Mouse (Mus musculus): ENCODE results near the gene Rab31. TPM values are rescaled to one million over a fixed set of nuclear protein-coding genes. Genes with fewer than 3 reads are reported as not detected.

Rab31 gene
- total RNA-seq, 1 experiment: 22.8 TPM

DNA sequence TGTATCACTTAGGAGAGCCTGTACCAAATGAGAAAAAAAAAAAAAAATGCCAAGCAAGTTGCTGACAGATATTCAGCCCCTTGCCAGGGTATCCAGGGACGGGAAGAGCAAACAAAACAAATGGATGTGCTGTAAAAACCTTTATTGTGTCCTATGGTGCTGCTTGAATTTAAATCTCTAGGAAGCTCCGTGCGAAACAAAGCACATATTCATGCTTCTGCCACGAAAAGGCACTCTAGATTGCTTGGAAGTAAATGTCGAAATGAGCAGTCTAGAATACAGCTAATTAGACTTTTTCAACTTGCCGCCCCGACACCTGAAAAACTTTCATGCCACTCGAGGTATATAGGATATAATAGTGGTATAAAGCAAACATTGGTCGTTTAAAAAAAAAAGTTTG lies 158.1 kb downstream of the Rab31 start:
- DNase-seq (ENCODE audit: low read depth, low spot score): no peak
- Histone ChIP-seq H3K4me3 (ENCODE audit: insufficient read depth in 1 of 2, low read depth in 1 of 2, low read length in 2 of 2, poor library complexity in 1 of 2, severe bottlenecking in 1 of 2) (peak overlapping the region; percentile 90 to 97), H3K36me3 (ENCODE audit: control insufficient read depth, insufficient read depth, low read length, poor library complexity, severe bottlenecking) (peaks cover 2% of the 10 kb centered on the region; the same call in 1 of the 2 replicates), H3K9ac (ENCODE audit: insufficient read depth, low read depth, low read length, poor library complexity, severe bottlenecking) (peak overlapping the region; percentile 92; the same call in 1 of the 2 replicates), H3K27ac (ENCODE audit: insufficient read depth, low read depth, low read length, poor library complexity, severe bottlenecking) (peak overlapping the region; percentile 93; the same call in 1 of the 2 replicates), H3K4me1 (ENCODE audit: control insufficient read depth in 2 of 2, insufficient read depth in 2 of 2, low read length in 2 of 2, poor library complexity in 1 of 2) (peaks cover 6 to 7% of the 10 kb centered on the region in 2 experiments; a peak in 2 of 4 replicates), H3K9me3 (ENCODE audit: control insufficient read depth, insufficient read depth, low read depth, low read length) (no peaks in the 10 kb centered on the region)
- TF ChIP-seq ZNF384 (IDR thresholded peaks at IDR 0.05; ENCODE audit: low read depth, low read length): 0 out of 2 replicates have a peak, but pooled peaks have one; percentile 23
- TF ChIP-seq CHD2 (IDR thresholded peaks at IDR 0.05; ENCODE audit: low read depth, low read length): no peak
- in situ Hi-C loops (cut with MboI; ENCODE audit: low sequenced_read_pairs in 2 of 2, unreplicated experiment in 2 of 2): no loop called here

DNA sequence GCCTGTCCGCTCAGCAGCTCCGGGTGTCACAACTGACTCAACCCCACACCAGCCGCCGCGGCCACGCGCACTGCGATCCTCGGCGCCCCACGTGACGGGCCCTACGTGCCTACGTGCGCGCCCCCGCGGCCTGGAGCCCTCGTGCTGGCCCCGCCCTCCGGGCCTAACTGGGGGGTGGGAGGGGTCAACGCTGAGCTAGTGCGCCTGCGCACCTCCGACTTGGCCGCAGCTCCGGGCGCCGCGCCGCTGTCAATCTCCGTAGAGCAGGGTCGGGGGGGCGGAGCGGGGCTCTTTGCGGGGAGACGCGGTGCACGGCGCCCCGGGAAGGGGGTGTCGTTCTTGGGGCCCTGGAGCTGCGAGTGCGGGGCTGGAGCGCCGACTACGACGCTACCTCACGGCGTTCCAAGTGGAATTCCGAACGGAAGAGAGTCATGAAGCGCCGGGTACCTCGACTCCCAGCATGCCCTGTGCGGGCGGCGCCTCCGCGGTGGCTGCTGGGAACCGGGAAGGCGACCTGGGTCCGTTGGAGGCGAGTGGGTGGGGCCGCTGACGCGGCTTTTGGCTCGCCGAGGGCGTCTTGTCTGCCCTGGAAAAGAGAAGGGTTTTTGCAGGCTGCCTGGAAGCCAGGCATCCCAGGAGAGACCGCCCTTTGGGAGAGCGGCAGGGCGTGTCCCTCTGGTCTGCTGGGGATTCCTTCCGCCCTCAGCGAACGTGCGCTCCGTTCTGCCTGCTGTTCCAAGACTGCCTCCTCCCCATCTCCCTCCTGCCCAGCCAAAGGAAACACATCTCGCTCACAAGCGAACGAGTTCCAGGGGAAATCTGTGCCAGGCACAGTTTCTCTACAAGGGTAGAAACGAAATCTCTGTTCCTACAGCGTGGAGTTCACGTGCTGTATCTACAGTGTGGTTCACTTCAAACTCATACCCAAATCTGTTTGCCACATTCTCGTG lies 158.8 kb downstream of the Rab31 start, which contains the start of gene Vapa:
Vapa (minus strand) TSS at position 93 of the 950 bp plus-strand sequence.
- TF ChIP-seq ZNF384 (IDR thresholded peaks at IDR 0.05; ENCODE audit: low read depth, low read length): no peak
- peak; percentile 63; the same call in 1 of the 2 replicates for TF ChIP-seq HCFC1 (IDR thresholded peaks at IDR 0.05; ENCODE audit: borderline replicate concordance, insufficient read depth, low read length)
- TF ChIP-seq CHD2 (IDR thresholded peaks at IDR 0.05; ENCODE audit: low read depth, low read length): no peak
- no peak for TF ChIP-seq ZC3H11A (IDR thresholded peaks at IDR 0.05; ENCODE audit: borderline replicate concordance, low read depth, low read length)
- TF ChIP-seq MAFK (IDR thresholded peaks at IDR 0.05; ENCODE audit: insufficient read depth, low read depth, low read length): 0 out of 2 replicates have a peak, but pooled peaks have one; percentile 10
- peak within 1 kb of the TSS; percentile 98 for H3K27ac ChIP-seq (ENCODE audit: insufficient read depth, low read depth, low read length, poor library complexity, severe bottlenecking)
- H3K36me3 ChIP-seq (ENCODE audit: control insufficient read depth, insufficient read depth, low read length, poor library complexity, severe bottlenecking): peaks cover 4% of the 10 kb centered on the region
- H3K9ac ChIP-seq (ENCODE audit: insufficient read depth, low read depth, low read length, poor library complexity, severe bottlenecking): peak within 1 kb of the TSS; percentile 98
- peak; percentile 93 for DNase-seq (ENCODE audit: low read depth, low spot score)
- peaks cover 7 to 8% of the 10 kb centered on the region in 2 experiments; a peak in 3 of 4 replicates for H3K4me1 ChIP-seq (ENCODE audit: control insufficient read depth in 2 of 2, insufficient read depth in 2 of 2, low read length in 2 of 2, poor library complexity in 1 of 2)
- in situ Hi-C loops (cut with MboI; ENCODE audit: low sequenced_read_pairs in 2 of 2, unreplicated experiment in 2 of 2): no loop called here
- H3K4me3 ChIP-seq (ENCODE audit: insufficient read depth in 1 of 2, low read depth in 1 of 2, low read length in 2 of 2, poor library complexity in 1 of 2, severe bottlenecking in 1 of 2): peak within 1 kb of the TSS; percentile 97
- H3K9me3 ChIP-seq (ENCODE audit: control insufficient read depth, insufficient read depth, low read depth, low read length): no peaks in the 10 kb centered on the region

DNA sequence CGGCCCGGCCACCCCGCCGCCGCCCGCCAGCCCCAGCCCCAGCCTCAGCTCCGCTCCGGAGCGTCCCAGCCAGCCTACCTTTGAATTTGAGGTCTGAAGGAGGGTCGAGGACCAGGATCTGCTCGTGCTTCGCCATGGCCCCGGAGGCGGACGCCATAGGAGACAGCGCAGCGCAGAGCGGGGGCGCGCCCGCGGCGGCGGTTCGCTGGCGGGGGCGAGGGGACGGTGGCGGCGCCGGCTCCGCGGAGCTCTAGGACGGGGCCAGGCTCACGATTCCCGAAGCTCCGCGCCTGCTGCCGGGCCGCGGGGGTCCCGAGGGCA lies 159.4 kb downstream of the Rab31 start:
- no peak for TF ChIP-seq HCFC1 (IDR thresholded peaks at IDR 0.05; ENCODE audit: borderline replicate concordance, insufficient read depth, low read length)
- TF ChIP-seq CHD2 (IDR thresholded peaks at IDR 0.05; ENCODE audit: low read depth, low read length): no peak
- TF ChIP-seq ZNF384 (IDR thresholded peaks at IDR 0.05; ENCODE audit: low read depth, low read length): no peak
- no peak for TF ChIP-seq ZC3H11A (IDR thresholded peaks at IDR 0.05; ENCODE audit: borderline replicate concordance, low read depth, low read length)
- TF ChIP-seq MAFK (IDR thresholded peaks at IDR 0.05; ENCODE audit: insufficient read depth, low read depth, low read length): no peak

DNA sequence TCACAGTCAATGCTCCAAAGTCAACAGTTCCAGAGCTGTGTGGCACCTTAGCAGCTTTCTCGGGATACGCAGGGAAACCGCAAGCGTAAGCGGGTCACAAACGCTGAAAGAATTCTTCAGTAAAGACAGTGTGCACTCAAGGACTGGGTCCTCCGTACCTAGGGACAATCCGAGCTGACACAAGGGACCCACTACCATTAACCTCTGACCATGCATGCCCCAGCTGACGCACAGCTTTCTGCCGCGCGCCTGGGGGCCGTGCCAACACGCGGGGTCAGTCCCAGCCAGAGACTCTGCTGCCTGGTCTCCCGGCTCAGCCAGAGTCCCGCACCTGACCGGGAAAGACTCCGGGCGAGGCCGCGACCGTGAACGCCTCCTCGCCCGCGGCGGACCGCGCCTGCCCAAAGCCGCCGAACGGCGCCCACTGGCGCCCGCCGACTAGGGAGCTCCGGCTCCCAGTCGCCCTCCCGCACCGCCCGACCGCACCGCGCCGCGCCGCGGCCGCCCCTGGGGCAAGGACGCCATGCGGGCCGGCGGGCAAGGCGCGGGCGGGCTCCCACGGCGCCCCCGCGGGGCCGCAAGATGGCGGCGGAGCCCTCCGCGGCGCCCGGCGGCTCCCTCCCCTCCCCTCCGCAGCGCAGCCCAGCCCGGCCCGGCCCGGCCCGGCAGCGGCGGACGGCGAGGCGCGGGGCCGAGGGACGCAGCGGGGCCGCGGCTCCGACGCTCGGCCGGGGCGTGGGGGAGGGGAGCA lies 160.0 kb downstream of the Rab31 start:
- Histone ChIP-seq H3K4me3 (ENCODE audit: insufficient read depth in 1 of 2, low read depth in 1 of 2, low read length in 2 of 2, poor library complexity in 1 of 2, severe bottlenecking in 1 of 2) (peak overlapping the region; percentile 97), H3K9me3 (ENCODE audit: control insufficient read depth, insufficient read depth, low read depth, low read length) (no peaks in the 10 kb centered on the region), H3K36me3 (ENCODE audit: control insufficient read depth, insufficient read depth, low read length, poor library complexity, severe bottlenecking) (peaks cover 4% of the 10 kb centered on the region), H3K9ac (ENCODE audit: insufficient read depth, low read depth, low read length, poor library complexity, severe bottlenecking) (peak overlapping the region; percentile 98), H3K27ac (ENCODE audit: insufficient read depth, low read depth, low read length, poor library complexity, severe bottlenecking) (peak overlapping the region; percentile 98), H3K4me1 (ENCODE audit: control insufficient read depth in 2 of 2, insufficient read depth in 2 of 2, low read length in 2 of 2, poor library complexity in 1 of 2) (peaks cover 12 to 13% of the 10 kb centered on the region in 2 experiments)
- in situ Hi-C loops (cut with MboI; ENCODE audit: low sequenced_read_pairs in 2 of 2, unreplicated experiment in 2 of 2): no loop called here
- TF ChIP-seq CHD2 (IDR thresholded peaks at IDR 0.05; ENCODE audit: low read depth, low read length) (no peak), ZNF384 (IDR thresholded peaks at IDR 0.05; ENCODE audit: low read depth, low read length) (no peak), HCFC1 (IDR thresholded peaks at IDR 0.05; ENCODE audit: borderline replicate concordance, insufficient read depth, low read length) (no peak), ZC3H11A (IDR thresholded peaks at IDR 0.05; ENCODE audit: borderline replicate concordance, low read depth, low read length) (no peak), MAFK (IDR thresholded peaks at IDR 0.05; ENCODE audit: insufficient read depth, low read depth, low read length) (no peak)
- no peak for DNase-seq (ENCODE audit: low read depth, low spot score)

More for the DNA sequence above, 159.4 kb downstream of the Rab31 start:
- Histone ChIP-seq H3K9me3 (ENCODE audit: control insufficient read depth, insufficient read depth, low read depth, low read length) (no peaks in the 10 kb centered on the region), H3K27ac (ENCODE audit: insufficient read depth, low read depth, low read length, poor library complexity, severe bottlenecking) (peak overlapping the region; percentile 98), H3K4me3 (ENCODE audit: insufficient read depth in 1 of 2, low read depth in 1 of 2, low read length in 2 of 2, poor library complexity in 1 of 2, severe bottlenecking in 1 of 2) (peak overlapping the region; percentile 90 to 97), H3K9ac (ENCODE audit: insufficient read depth, low read depth, low read length, poor library complexity, severe bottlenecking) (peak overlapping the region; percentile 98), H3K4me1 (ENCODE audit: control insufficient read depth in 2 of 2, insufficient read depth in 2 of 2, low read length in 2 of 2, poor library complexity in 1 of 2) (peaks cover 9 to 11% of the 10 kb centered on the region in 2 experiments; a peak in 3 of 4 replicates), H3K36me3 (ENCODE audit: control insufficient read depth, insufficient read depth, low read length, poor library complexity, severe bottlenecking) (peaks cover 4% of the 10 kb centered on the region)
- no peak for DNase-seq (ENCODE audit: low read depth, low spot score)
- in situ Hi-C loops (cut with MboI; ENCODE audit: low sequenced_read_pairs in 2 of 2, unreplicated experiment in 2 of 2): no loop called here

Data from ES-E14 (cell line).